Mouse (Mus musculus) kidney, embryonic 14.5 days (tissue): ENCODE measurements around the gene Sephs2. TPM values are rescaled to one million over a fixed set of nuclear protein-coding genes. Genes with fewer than 3 reads are reported as not detected.

ENCODE experiments used
- ATAC-seq: fragments of 200-750 bp; cut with Nextera tagmentation; 2 replicates; pipeline ENCODE4 v1.8.0; 2017; ENCODE audit warnings: moderate number of reproducible peaks, mild to moderate bottlenecking, moderate TSS enrichment, moderate library complexity; ENCODE audit not compliant: low FRiP score, low TSS enrichment
- H3K27ac ChIP-seq: fragments of 300-500 bp; sonication (generic); 2 replicates; pipeline ENCODE4 v1.5.1; 2014; ENCODE audit warnings: low read depth, mild to moderate bottlenecking, low read length, moderate library complexity, mixed read lengths
- H3K27me3 ChIP-seq: fragments of 300-500 bp; sonication (generic); 2 replicates; pipeline ENCODE4 v1.6.1; 2014; ENCODE audit warnings: mild to moderate bottlenecking, low read length; ENCODE audit not compliant: control insufficient read depth, insufficient read depth
- H3K36me3 ChIP-seq: fragments of 300-500 bp; sonication (generic); 2 replicates; pipeline ENCODE4 v1.6.1; 2014; ENCODE audit warnings: low read length, mixed read lengths; ENCODE audit not compliant: control insufficient read depth, insufficient read depth
- H3K4me1 ChIP-seq: fragments of 300-500 bp; sonication (generic); 2 replicates; pipeline ENCODE4 v1.6.1; 2014; ENCODE audit warnings: low read length, mixed read lengths; ENCODE audit not compliant: control insufficient read depth, insufficient read depth
- H3K4me2 ChIP-seq: fragments of 300-500 bp; sonication (generic); replicated peaks from 2 replicates; pipeline ENCODE4 v1.6.1; 2014; ENCODE audit warnings: low read depth, mild to moderate bottlenecking, low read length
- H3K4me3 ChIP-seq: fragments of 300-500 bp; sonication (generic); 2 replicates; pipeline ENCODE4 v1.5.1; 2014; ENCODE audit warnings: mild to moderate bottlenecking, low read length
- H3K9ac ChIP-seq: fragments of 300-500 bp; sonication (generic); 2 replicates; pipeline ENCODE4 v1.6.1; 2014; ENCODE audit warnings: low read depth, mild to moderate bottlenecking, low read length, moderate library complexity
- H3K9me3 ChIP-seq: fragments of 300-500 bp; sonication (generic); 2 replicates; pipeline ENCODE4 v1.6.1; 2016; ENCODE audit warnings: low read length; ENCODE audit not compliant: control insufficient read depth
- WGBS: fragments of 180-500 bp; shearing (Covaris S2); extraction: QIAGEN DNeasy Blood & Tissue Kit; methylation state at CpG from one replicate; pipeline ENCODE4 v1.1.7; 2014; 5-methylcytosine and 5-hydroxymethylcytosine counted together
- polyA plus RNA-seq: library from polyadenylated mRNA; unstranded; fragments of >200 nt; fragmentation: Nextera tagmentation; extraction: Ambion mirVana; gene quantifications from 2 replicates; pipeline ENCODE4 v1.2.1, GENCODE M21; 2014

Gene Sephs2
- polyA plus RNA-seq, 1 experiment from 2014 or later, result 132 TPM

DNA sequence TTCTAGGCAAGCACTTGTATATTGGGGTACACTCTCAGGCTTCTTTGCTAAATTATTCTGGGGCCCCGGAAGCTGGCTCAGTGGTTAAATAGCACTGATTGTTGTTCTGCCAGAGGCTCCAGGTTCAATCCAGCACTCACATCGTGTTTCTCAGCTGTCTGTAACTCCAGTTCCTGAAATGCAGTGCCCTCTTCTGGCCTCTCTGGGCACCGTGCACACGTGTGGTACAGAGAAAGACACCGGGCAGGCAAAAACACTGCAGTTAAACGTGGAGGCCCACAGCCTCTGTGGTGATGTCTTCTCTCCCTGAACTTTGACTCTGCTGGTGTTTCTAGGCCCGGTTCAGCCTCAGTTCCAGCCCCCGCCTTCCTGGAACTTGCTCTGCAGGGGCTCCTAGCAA, 4.5 kb upstream of the Sephs2 start:
- peaks cover 12% of the 10 kb centered on the region for H3K4me1 ChIP-seq
- H3K27ac ChIP-seq, result no peak overlapping the region
- no peak overlapping the region for H3K9ac ChIP-seq
- no peak overlapping the region for H3K4me3 ChIP-seq
- ATAC-seq, result no peak
- H3K27me3 ChIP-seq, result no peaks in the 10 kb centered on the region
- H3K36me3 ChIP-seq, result no peaks in the 10 kb centered on the region
- WGBS, result 21% methylated on average over 8 of the region's 8 CpGs
- no peak overlapping the region for H3K4me2 ChIP-seq
- H3K9me3 ChIP-seq, result no peaks in the 10 kb centered on the region

DNA sequence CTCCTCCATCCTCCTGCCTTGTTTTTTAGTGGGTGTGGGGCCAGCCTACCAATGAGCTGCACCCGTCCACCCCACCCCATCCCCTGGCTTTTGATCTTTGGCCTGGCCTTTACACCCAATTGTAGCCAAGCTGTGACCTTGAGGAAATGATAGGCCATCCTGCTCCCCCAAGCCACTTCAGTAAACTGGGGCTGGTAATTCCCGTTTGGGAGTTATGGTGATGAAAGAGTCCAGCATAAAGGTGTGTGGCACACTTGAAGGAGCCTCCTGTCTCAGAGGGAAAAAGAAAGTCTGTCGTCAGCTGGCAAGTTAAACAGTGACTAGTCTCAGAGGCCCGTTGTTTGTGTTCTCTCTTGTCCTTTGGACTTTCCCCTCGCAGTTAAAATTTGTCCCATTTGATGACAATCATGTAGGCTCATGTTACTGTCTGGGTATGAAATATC, 2.7 kb upstream of the Sephs2 start:
- peak overlapping the region; percentile 52 for H3K27ac ChIP-seq
- no peak overlapping the region for H3K4me3 ChIP-seq
- ATAC-seq, result no peak
- no peaks in the 10 kb centered on the region for H3K9me3 ChIP-seq
- H3K9ac ChIP-seq, result no peak overlapping the region
- H3K27me3 ChIP-seq, result no peaks in the 10 kb centered on the region
- peaks cover 4% of the 10 kb centered on the region; the same call in 1 of the 2 replicates for H3K36me3 ChIP-seq
- 24% methylated on average over 5 of the region's 5 CpGs for WGBS
- H3K4me1 ChIP-seq, result peaks cover 24% of the 10 kb centered on the region
- no peak overlapping the region; the same call in 1 of the 2 replicates for H3K4me2 ChIP-seq

DNA sequence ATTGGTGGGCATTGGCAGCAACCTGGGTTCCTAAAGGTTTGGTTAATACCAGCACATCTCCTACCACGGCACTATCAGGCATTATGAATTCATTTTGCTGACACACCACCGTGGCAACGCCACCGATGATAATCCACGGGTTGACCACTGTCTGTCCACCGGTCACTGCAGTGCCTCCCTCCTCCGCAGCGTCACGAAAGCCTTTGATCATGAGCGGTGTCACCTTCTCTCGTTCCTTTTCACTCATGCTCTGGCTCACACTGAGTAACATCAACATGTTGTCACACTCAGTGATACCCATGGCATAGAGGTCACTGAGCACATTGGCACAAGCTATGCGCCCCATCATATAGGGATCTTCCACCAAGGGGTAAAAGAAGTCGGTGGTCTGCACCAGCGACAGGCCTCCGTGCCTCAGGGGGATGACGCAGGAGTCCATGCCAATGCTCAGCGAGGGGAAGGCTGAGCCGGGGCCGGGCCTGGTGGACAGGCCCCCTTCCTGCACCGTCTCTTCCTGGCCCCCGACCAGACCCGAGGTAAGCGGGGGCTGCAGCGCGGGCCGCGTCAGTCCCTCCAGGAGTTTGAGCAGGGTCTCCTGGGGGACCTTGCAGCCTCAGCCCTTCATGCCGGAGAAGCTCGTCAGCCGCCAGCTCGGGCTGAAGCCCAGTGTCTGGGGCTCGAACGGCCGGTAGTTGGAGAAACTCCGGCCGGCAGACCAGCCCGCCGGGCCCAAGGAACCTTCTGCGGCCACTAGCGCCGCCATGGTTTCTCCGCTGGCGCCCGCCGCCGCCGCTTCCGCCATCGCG, 534 bp downstream of the Sephs2 start:
- 12% methylated on average over 50 of the region's 50 CpGs for WGBS
- Histone ChIP-seq H3K27me3 (no peaks in the 10 kb centered on the region), H3K9me3 (no peaks in the 10 kb centered on the region), H3K4me2 (peak overlapping the region; percentile 90), H3K9ac (peak overlapping the region; percentile 95), H3K27ac (peak overlapping the region; percentile 93), H3K4me3 (peak overlapping the region; percentile 92), H3K36me3 (peaks cover 13% of the 10 kb centered on the region), H3K4me1 (peaks cover 24% of the 10 kb centered on the region)
- peak; percentile 63 for ATAC-seq

DNA sequence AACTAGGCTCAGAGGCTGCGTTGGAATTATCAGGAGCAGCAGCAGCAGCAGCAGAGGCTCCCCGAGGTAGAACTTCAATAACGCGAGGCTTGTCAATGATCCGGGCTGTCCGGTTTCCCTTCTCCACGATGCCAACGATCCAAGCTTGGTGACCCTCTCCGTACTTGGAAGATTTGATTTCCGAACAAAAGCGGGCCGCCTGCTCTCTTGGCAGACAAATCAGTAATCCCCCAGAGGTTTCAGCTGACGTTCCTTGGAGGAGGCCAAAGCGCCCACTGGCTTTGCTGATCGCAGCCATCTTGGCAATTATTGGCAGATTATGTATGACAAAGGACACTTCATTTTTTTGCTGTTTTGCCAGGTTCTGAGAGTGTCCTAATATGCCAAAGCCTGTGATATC, 1.3 kb downstream of the Sephs2 start:
- peaks cover 17% of the 10 kb centered on the region for H3K4me1 ChIP-seq
- H3K9ac ChIP-seq, result no peak overlapping the region
- peak overlapping the region; percentile 90 for H3K4me2 ChIP-seq
- H3K4me3 ChIP-seq, result peak overlapping the region; percentile 92; the same call in 1 of the 2 replicates
- H3K27ac ChIP-seq, result no peak overlapping the region
- no peaks in the 10 kb centered on the region for H3K9me3 ChIP-seq
- 97% methylated on average over 15 of the region's 15 CpGs for WGBS
- ATAC-seq, result no peak
- H3K36me3 ChIP-seq, result peaks cover 13% of the 10 kb centered on the region
- H3K27me3 ChIP-seq, result no peaks in the 10 kb centered on the region

DNA sequence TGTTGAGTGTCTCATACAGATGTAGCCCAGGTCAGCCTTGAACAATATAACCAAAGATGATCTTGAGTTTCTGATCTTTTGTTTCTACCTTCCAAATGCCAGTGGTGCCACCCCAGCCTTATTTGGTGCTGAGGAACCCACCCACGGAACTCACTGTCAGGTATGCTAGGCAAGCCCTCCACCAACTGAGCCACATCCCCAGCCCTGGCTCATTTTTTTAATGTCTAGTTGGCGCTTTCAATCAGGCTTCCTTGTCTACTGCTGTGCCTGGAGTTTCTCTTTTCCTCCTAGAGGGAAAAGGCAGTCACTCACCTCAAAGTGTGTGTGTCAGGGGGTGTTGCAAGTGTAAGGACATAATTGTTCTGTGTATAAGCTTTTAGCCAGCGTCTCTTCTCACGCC, 2.8 kb downstream of the Sephs2 start:
- no peak overlapping the region for H3K27ac ChIP-seq
- 90% methylated on average over 4 of the region's 4 CpGs for WGBS
- H3K4me1 ChIP-seq, result peaks cover 12% of the 10 kb centered on the region
- ATAC-seq, result no peak
- H3K9me3 ChIP-seq, result no peaks in the 10 kb centered on the region
- peaks cover 13% of the 10 kb centered on the region for H3K36me3 ChIP-seq
- no peak overlapping the region for H3K9ac ChIP-seq
- H3K4me3 ChIP-seq, result no peak overlapping the region
- no peaks in the 10 kb centered on the region for H3K27me3 ChIP-seq
- H3K4me2 ChIP-seq, result no peak overlapping the region

DNA sequence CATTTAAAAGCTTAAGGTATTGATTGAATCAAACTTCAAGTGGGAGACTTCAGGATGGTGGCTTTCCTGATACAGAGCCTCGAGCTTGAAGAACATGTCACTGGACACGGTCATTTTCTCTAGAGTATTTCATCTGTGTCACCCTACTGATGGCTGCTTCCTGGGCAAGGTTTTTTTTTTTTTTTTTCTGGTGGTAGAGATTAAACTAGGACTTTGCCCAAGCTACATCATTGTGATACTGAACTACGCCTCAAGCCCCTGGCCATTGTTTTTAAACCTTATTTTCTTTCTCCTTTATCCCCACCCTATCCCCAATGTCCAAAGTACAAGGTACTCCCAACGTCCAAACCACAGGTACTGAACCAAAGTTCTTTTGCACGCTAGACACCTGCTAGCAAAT, 3.2 kb downstream of the Sephs2 start:
- Histone ChIP-seq H3K4me2 (no peak overlapping the region), H3K9me3 (no peaks in the 10 kb centered on the region)
- no peak for ATAC-seq

DNA sequence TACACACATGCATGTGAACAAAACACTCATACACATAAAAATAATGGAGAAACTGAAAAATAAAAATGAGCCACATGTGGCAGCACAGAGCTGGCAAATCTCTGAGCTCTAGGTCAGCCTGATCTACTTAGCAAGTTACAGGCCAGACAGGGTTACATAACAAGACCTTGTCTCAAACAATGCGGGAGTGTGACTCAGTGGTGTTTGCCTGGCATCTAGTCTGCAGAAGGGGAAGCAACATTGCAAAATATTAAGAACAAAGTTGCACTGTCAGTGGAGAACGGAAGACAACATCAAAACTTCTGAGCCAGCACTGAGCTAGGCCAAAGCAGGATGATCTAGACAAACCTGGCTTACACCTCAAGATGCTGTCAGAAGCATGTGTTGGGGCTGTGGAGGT, 3.6 kb downstream of the Sephs2 start:
- 96% methylated on average over 2 of the region's 2 CpGs for WGBS

More for the DNA sequence above, 3.2 kb downstream of the Sephs2 start:
- Histone ChIP-seq H3K4me1 (peaks cover 12% of the 10 kb centered on the region), H3K27ac (no peak overlapping the region), H3K36me3 (peaks cover 13% of the 10 kb centered on the region), H3K4me3 (no peak overlapping the region), H3K9ac (no peak overlapping the region), H3K27me3 (no peaks in the 10 kb centered on the region)
- WGBS, result 94% methylated on average over 5 of the region's 5 CpGs

DNA sequence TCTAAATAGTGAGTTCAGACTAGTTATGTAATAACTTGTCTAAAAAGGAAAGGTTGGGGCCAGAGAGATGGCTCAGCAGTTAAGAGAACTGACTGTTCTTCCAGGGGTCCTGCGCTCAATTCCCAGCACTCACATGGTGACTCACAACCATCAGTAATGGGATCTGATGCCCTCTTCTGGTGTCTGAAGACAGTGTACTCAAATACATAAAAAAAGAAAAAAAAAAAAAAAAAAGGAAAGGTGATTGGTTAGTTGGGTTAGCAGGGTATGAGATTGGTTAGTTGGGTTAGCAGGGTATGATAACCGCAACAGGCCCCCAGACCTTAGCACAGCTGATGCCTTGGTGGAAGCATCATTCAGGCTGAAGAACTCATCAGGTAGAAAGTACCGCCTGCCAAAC, 10.3 kb downstream of the Sephs2 start:
- Histone ChIP-seq H3K9me3 (no peaks in the 10 kb centered on the region), H3K4me2 (no peak overlapping the region), H3K36me3 (no peaks in the 10 kb centered on the region), H3K4me1 (0 out of 2 replicates have a peak, but pooled peaks cover 4% of the 10 kb centered on the region), H3K4me3 (no peak overlapping the region), H3K27ac (no peak overlapping the region), H3K9ac (no peak overlapping the region), H3K27me3 (no peaks in the 10 kb centered on the region)
- no peak for ATAC-seq
- 90% methylated on average over 3 of the region's 3 CpGs for WGBS

More for the DNA sequence above, 3.6 kb downstream of the Sephs2 start:
- Histone ChIP-seq H3K9me3 (no peaks in the 10 kb centered on the region), H3K4me3 (no peak overlapping the region), H3K4me1 (peaks cover 12% of the 10 kb centered on the region), H3K36me3 (peaks cover 13% of the 10 kb centered on the region), H3K9ac (no peak overlapping the region), H3K27me3 (no peaks in the 10 kb centered on the region), H3K4me2 (no peak overlapping the region), H3K27ac (no peak overlapping the region)
- ATAC-seq, result no peak

DNA sequence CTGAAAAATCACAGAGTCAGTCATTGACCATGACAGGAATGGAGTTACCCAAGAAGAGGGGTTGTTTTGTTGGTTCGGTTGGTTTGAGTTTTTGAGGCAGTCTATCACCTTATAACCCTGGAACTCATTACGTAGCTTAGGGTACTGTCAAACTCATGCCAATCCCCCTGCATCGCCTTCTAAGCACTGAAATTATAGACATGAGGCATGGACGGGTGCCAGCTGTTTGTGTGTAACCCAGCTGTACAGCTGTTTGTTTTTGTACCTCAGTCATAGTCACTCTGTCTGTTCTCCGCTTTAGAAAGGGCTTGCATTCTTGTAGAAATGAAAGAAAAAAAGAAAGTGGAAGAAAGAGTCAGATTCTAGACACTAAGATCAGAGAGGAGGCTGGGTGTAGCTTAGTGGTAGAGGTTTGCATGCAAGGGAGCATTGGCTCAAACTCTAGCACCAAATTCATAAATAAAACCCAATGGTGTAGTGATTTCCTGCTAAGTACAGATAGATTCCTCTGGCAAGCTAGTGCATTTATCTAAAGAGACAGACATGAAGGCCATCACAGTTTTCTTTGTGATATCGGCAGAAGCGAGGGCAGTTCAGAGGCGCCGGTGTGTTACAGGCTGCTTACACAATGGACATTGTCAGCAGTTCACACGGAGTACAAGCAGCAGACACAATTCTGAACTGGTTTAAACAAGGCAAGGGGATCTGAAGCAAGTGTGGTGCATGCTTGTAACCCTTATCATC, 11.5 kb downstream of the Sephs2 start:
- Histone ChIP-seq H3K4me3 (no peak overlapping the region), H3K4me2 (no peak overlapping the region), H3K9me3 (no peaks in the 10 kb centered on the region), H3K36me3 (0 out of 2 replicates have a peak, but pooled peaks cover under 1% of the 10 kb centered on the region), H3K27me3 (no peaks in the 10 kb centered on the region), H3K4me1 (0 out of 2 replicates have a peak, but pooled peaks cover 4% of the 10 kb centered on the region), H3K27ac (no peak overlapping the region), H3K9ac (no peak overlapping the region)
- no peak for ATAC-seq
- 80% methylated on average over 10 of the region's 10 CpGs for WGBS
